Mouse (Mus musculus): ENCODE results near the gene Ap5b1. TPM values are rescaled to one million over a fixed set of nuclear protein-coding genes. Genes with fewer than 3 reads are reported as not detected.
A peak's percentile ranks its signal among the peaks of the same experiment; 100 is the strongest.

Ap5b1 gene
- total and polyA plus RNA-seq, 2 experiments from 2014 or later = 1.9 to 14.5 TPM

DNA sequence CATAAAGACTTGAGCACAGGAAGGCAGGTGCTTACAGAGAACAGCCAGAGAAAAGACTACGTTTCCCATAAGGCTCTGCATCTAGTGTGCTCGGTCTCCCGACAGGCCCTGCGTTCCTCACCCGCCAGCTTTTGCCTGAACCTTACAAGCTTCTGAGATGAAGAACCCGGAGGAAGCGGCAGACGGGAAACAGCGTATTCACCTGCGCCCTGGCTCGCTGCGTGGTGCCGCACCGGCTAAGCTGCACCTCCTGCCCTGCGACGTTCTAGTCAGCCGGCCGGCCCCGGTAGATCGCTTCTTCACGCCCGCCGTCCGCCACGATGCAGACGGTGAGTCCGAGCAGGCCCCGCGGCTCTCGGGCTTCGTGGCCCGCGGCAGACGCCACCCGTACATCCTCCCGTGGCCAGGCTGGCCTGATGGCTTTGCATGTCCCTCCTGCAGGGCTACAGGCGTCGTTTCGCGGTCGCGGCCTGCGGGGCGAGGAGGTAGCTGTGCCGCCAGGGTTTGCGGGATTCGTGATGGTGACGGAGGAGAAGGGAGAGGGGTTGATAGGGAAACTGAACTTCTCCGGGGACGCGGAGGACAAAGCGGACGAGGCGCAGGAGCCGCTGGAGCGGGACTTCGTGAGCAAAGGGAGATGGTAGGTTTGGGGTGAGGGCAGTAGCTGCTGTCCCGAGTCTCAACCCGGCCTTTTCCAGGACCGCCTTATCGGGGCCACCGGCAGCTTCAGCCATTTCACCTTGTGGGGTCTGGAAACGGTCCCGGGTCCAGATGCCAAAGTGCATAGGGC, 34.1 kb downstream of the Ap5b1 start, which contains the start of gene Rnaseh2c:
TSS of gene Rnaseh2c (plus strand) at position 122 of the 790 bp plus-strand sequence.
- ATAC-seq (ENCODE audit: low FRiP score) = peak; percentile 86
- under 1% methylated on average over 64 of the region's 64 CpGs for WGBS
- TF ChIP-seq CTCF (IDR thresholded peaks at IDR 0.05) = no peak

DNA sequence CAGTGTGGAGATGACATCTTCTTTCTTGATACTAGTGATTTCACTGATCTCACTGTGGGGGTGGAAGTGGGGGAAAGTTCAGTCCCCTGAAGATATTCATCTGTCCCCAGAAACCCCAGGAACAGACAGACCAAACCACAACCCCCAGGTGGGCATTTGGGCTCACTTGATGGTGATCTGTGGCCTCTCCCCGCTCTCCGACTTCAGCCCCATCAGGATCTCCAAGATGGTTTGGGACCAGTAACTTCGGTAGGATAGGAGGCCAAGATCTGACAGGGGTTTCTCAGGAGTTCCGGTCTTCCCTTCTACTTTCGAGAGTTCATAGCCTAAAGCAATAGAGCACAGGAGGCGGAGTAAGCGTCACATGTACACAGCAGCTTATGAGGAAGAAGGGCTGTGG, 35.8 kb downstream of the Ap5b1 start:
- Histone ChIP-seq H3K9ac (replicated peaks; ENCODE audit: low read length, poor library complexity, severe bottlenecking) (no peak overlapping the region), H3K4me3 (ENCODE audit: low read depth, low read length) (no peak overlapping the region), H3K36me3 (ENCODE audit: insufficient read depth, low read length) (peaks cover 52% of the 10 kb centered on the region), H3K4me1 (ENCODE audit: insufficient read depth, low read length) (peaks cover 4% of the 10 kb centered on the region; the same call in 1 of the 2 replicates), H3K27me3 (ENCODE audit: insufficient read depth, low read length) (no peaks in the 10 kb centered on the region), H3K27ac (ENCODE audit: low read depth, low read length) (no peak overlapping the region), H3K4me2 (ENCODE audit: low read depth, low read length, poor library complexity, severe bottlenecking) (no peak overlapping the region), H3K9me3 (ENCODE audit: low read length) (no peaks in the 10 kb centered on the region)
- no peak for DNase-seq (ENCODE audit: low spot score)
- 91% methylated on average over 7 of the region's 7 CpGs for WGBS
- TF ChIP-seq CTCF (IDR thresholded peaks at IDR 0.05) = no peak
- no peak for ATAC-seq (ENCODE audit: low FRiP score)

More for the DNA sequence above, 34.1 kb downstream of the Ap5b1 start, which contains the start of gene Rnaseh2c:
- Histone ChIP-seq H3K36me3 (ENCODE audit: insufficient read depth, low read length) (peaks cover 39% of the 10 kb centered on the region), H3K9ac (replicated peaks; ENCODE audit: low read length, poor library complexity, severe bottlenecking) (peak within 1 kb of the TSS; percentile 76), H3K27ac (ENCODE audit: low read depth, low read length) (peak within 1 kb of the TSS; percentile 72), H3K4me2 (ENCODE audit: low read depth, low read length, poor library complexity, severe bottlenecking) (peak within 1 kb of the TSS; percentile 78), H3K9me3 (ENCODE audit: low read length) (no peaks in the 10 kb centered on the region), H3K27me3 (ENCODE audit: insufficient read depth, low read length) (no peaks in the 10 kb centered on the region), H3K4me3 (ENCODE audit: low read depth, low read length) (peak within 1 kb of the TSS; percentile 57), H3K4me1 (ENCODE audit: insufficient read depth, low read length) (no peaks in the 10 kb centered on the region)
- peak; percentile 94 for DNase-seq (ENCODE audit: low spot score)

DNA sequence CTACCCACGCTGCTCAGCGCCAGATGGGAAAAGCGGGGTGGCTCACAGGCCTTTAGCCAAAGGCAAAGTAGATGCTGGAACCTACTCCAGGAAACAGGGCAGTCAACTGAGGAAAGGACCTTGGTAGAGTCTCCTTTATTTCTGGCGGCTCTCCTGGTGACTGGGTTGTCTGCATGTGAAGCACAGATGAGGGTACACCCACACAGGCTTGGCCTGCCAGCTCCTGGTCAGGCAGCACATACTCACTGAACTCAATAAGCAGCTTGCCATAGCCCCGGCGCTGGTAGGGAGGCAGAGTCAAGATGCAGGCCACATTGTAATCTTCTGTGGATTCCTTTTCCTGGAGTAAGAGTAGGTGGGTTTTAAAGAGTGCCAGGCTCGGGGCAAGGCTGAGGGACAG, 37.3 kb downstream of the Ap5b1 start:
- WGBS = 92% methylated on average over 7 of the region's 7 CpGs
- ATAC-seq (ENCODE audit: low FRiP score) (no peak), DNase-seq (ENCODE audit: low spot score) (no peak)
- Histone ChIP-seq H3K4me2 (ENCODE audit: low read depth, low read length, poor library complexity, severe bottlenecking) (no peak overlapping the region), H3K4me3 (ENCODE audit: low read depth, low read length) (no peak overlapping the region), H3K4me1 (ENCODE audit: insufficient read depth, low read length) (peaks cover 11% of the 10 kb centered on the region; the same call in 1 of the 2 replicates), H3K27me3 (ENCODE audit: insufficient read depth, low read length) (no peaks in the 10 kb centered on the region), H3K9ac (replicated peaks; ENCODE audit: low read length, poor library complexity, severe bottlenecking) (no peak overlapping the region), H3K27ac (ENCODE audit: low read depth, low read length) (no peak overlapping the region), H3K36me3 (ENCODE audit: insufficient read depth, low read length) (peaks cover 52% of the 10 kb centered on the region), H3K9me3 (ENCODE audit: low read length) (no peaks in the 10 kb centered on the region)
- no peak for TF ChIP-seq CTCF (IDR thresholded peaks at IDR 0.05)

DNA sequence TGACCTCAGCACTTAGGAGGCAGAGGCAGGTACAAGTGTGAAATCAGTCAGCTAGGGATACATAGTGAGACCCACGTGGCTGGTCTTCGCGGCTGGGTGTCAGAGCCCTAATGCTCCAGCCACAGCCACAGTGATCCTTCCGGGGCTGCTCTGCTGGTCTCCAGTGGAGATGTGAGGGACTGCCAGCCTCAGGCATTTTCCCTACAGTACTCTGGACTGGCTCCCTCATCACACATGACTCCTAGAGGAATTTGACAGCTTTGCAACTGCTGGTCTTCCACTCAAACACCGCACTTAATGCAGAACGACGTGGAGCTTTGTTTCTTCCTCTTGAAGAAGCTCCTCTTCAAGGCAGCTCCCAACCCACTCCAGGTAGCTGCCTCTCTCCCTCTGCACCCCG, 38.4 kb downstream of the Ap5b1 start:
- H3K9ac ChIP-seq (replicated peaks; ENCODE audit: low read length, poor library complexity, severe bottlenecking) = no peak overlapping the region
- no peak overlapping the region for H3K27ac ChIP-seq (ENCODE audit: low read depth, low read length)
- WGBS = 80% methylated on average over 8 of the region's 8 CpGs
- peaks cover 52% of the 10 kb centered on the region for H3K36me3 ChIP-seq (ENCODE audit: insufficient read depth, low read length)
- H3K4me3 ChIP-seq (ENCODE audit: low read depth, low read length) = no peak overlapping the region
- no peaks in the 10 kb centered on the region for H3K27me3 ChIP-seq (ENCODE audit: insufficient read depth, low read length)
- peaks cover 14% of the 10 kb centered on the region; the same call in 1 of the 2 replicates for H3K4me1 ChIP-seq (ENCODE audit: insufficient read depth, low read length)
- H3K9me3 ChIP-seq (ENCODE audit: low read length) = no peaks in the 10 kb centered on the region
- no peak overlapping the region for H3K4me2 ChIP-seq (ENCODE audit: low read depth, low read length, poor library complexity, severe bottlenecking)
- ATAC-seq (ENCODE audit: low FRiP score) (no peak), DNase-seq (ENCODE audit: low spot score) (no peak)
- no peak for TF ChIP-seq CTCF (IDR thresholded peaks at IDR 0.05)

DNA sequence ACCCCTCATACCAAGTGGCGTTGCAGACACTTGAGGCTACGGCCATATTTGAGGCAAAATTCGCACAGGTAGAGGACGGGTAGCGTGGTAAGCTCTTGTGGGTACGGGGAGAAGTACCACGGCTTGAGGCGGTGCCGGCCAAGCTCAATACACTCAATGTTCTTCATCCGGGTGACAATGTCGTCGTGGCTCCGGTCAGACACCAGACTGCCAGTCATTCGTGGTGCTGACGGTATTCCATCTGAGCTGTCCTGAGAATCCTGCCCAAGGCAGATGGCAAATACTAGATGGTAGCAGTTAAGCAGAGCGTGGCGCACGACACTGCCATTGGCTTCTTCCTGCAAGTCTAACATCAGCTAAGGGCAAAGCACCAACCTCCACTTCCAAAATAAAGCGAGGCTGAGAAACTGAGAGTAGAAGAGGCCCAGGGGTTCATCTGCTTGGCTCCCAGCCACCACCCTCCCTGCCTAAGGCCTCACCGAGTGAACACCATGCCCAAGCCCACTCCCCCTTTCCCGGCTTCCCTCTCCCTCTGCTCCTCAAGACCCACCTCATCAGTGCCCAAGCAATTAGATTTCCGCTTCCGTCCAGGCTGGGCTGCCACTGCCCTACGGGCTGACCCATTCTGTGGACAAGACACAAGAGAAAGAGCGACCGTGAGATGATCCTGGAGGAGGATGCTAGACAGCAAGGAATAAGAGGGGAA, 40.0 kb downstream of the Ap5b1 start:
- no peak overlapping the region for H3K4me2 ChIP-seq (ENCODE audit: low read depth, low read length, poor library complexity, severe bottlenecking)
- no peaks in the 10 kb centered on the region for H3K27me3 ChIP-seq (ENCODE audit: insufficient read depth, low read length)
- H3K36me3 ChIP-seq (ENCODE audit: insufficient read depth, low read length) = peaks cover 52% of the 10 kb centered on the region
- H3K4me3 ChIP-seq (ENCODE audit: low read depth, low read length) = no peak overlapping the region
- H3K9ac ChIP-seq (replicated peaks; ENCODE audit: low read length, poor library complexity, severe bottlenecking) = no peak overlapping the region
- DNase-seq (ENCODE audit: low spot score) = no peak
- WGBS = 96% methylated on average over 26 of the region's 26 CpGs
- no peak overlapping the region for H3K27ac ChIP-seq (ENCODE audit: low read depth, low read length)
- H3K9me3 ChIP-seq (ENCODE audit: low read length) = no peaks in the 10 kb centered on the region
- TF ChIP-seq CTCF (IDR thresholded peaks at IDR 0.05) = no peak
- no peak for ATAC-seq (ENCODE audit: low FRiP score)
- H3K4me1 ChIP-seq (ENCODE audit: insufficient read depth, low read length) = peaks cover 14% of the 10 kb centered on the region; the same call in 1 of the 2 replicates

Data from midbrain, postnatal 0 days (tissue).